Mouse (Mus musculus): ENCODE measurements at regions not wholly inside any gene's neighbourhood (a gene's known extent, or its start where the extent isn't known, plus 50 kb on each side); places are given as distances from the start of the nearest gene placed in this dataset.

- in situ Hi-C loops (cut with MboI, MseI) = loop anchor here (10.0 kb wide), 2 partner anchors 325 to 885 kb away; no protein-coding TSS in a partner anchor
These were observed 193.4 kb upstream of the Man1a start for GRCm38 (mm10) chr10:54269785-54270184.

- in situ Hi-C loops (cut with MboI, MseI) = loop anchor here (10.0 kb wide), 2 partner anchors 325 to 885 kb away; no protein-coding TSS in a partner anchor
These were observed 192.9 kb upstream of the Man1a start for GRCm38 (mm10) chr10:54269354-54269753.

- in situ Hi-C loops (cut with MboI, MseI) = loop anchor here (10.0 kb wide), 2 partner anchors 322 to 882 kb away; no protein-coding TSS in a partner anchor
These were observed 190.2 kb upstream of the Man1a start for GRCm38 (mm10) chr10:54266656-54267055.

GRCm38 (mm10) chr10:54254874-54255641 lies 178.6 kb upstream of the Man1a start:
- in situ Hi-C loops (cut with MboI, MseI) = loop anchor here (10.0 kb wide), 3 partner anchors 60 to 240 kb away; partner anchors contain the start of gene Man1a

GRCm38 (mm10) chr10:54244995-54245394 lies 168.6 kb upstream of the Man1a start:
- in situ Hi-C loops (cut with MboI, MseI) = no loop called here

GRCm38 (mm10) chr10:54202362-54202761 lies 126.0 kb upstream of the Man1a start:
- in situ Hi-C loops (cut with MboI, MseI) = no loop called here

GRCm38 (mm10) chr10:54201727-54202126 lies 125.3 kb upstream of the Man1a start:
- in situ Hi-C loops (cut with MboI, MseI) = no loop called here

- in situ Hi-C loops (cut with MboI, MseI) = no loop called here
These were observed 106.3 kb upstream of the Man1a start for GRCm38 (mm10) chr10:54182670-54183069.

GRCm38 (mm10) chr10:54169320-54169719 lies 92.9 kb upstream of the Man1a start:
- in situ Hi-C loops (cut with MboI, MseI) = no loop called here

- in situ Hi-C loops (cut with MboI, MseI) = no loop called here
These were observed 84.8 kb upstream of the Man1a start for GRCm38 (mm10) chr10:54161091-54161742.

- in situ Hi-C loops (cut with MboI, MseI) = no loop called here
These were observed 77.5 kb upstream of the Man1a start for GRCm38 (mm10) chr10:54153928-54154327.

- in situ Hi-C loops (cut with MboI, MseI) = no loop called here
These were observed 56.2 kb upstream of the Man1a start for GRCm38 (mm10) chr10:54132634-54133033.
